7 mouse cellular contexts compared by ENCODE assay signal in genomic region chr11:119086144-119086971, GRCm38 (mm10). TPM values are rescaled to one million over a fixed set of nuclear protein-coding genes. Genes with fewer than 3 reads are reported as not detected.
DNase-seq lines count a peak whose midpoint lies in the region; ATAC-seq and TF ChIP-seq lines count a peak whose summit lies in the region.

Cbx4 (minus strand) TSS chr11:119086221.

- peak; percentile 66 for TF ChIP-seq CTCF in intestine, postnatal 0 days (IDR thresholded peaks at IDR 0.05; ENCODE audit: low read depth)

- peak; percentile 85 for ATAC-seq in intestine, postnatal 0 days
- peak; percentile 85 for ATAC-seq in midbrain, embryonic 11.5 days (ENCODE audit: low FRiP score)

- peak within 1 kb of the TSS; percentile 94 for H3K27ac ChIP-seq in intestine, postnatal 0 days (ENCODE audit: low read depth, low read length)
- H3K27ac ChIP-seq in midbrain, embryonic 11.5 days (ENCODE audit: low read depth, low read length), result peak within 1 kb of the TSS; percentile 99

- DNase-seq in adrenal gland, adult 8-10 months, result peak; percentile 90
- DNase-seq in embryo, embryonic 11 days, result peak; percentile 99
- DNase-seq in gonadal fat pad, adult 2 months (ENCODE audit: low read depth), result no peak
- peak; percentile 96 for DNase-seq in left cerebral cortex, postnatal 4 days
- peak; percentile 97 for DNase-seq in midbrain, embryonic 11.5 days (ENCODE audit: low spot score, missing footprints)
- peak; percentile 71 for DNase-seq in spleen, adult 12 weeks (ENCODE audit: low spot score)

- intact Hi-C loops in left cerebral cortex, postnatal 4 days (cut with DNase I), result loop anchor here (10.0 kb wide), 1 partner anchor 108 kb away; no protein-coding TSS in a partner anchor

- H3K4me3 ChIP-seq in intestine, postnatal 0 days (ENCODE audit: low read depth, low read length), result peak within 1 kb of the TSS; percentile 90
- H3K4me3 ChIP-seq in midbrain, embryonic 11.5 days (ENCODE audit: low read depth, low read length), result peak within 1 kb of the TSS; percentile 83

- H3K9me3 ChIP-seq in intestine, postnatal 0 days (ENCODE audit: control insufficient read depth), result no peaks in the 10 kb centered on the region
- H3K9me3 ChIP-seq in midbrain, embryonic 11.5 days (ENCODE audit: control insufficient read depth, low read length), result no peaks in the 10 kb centered on the region

- peak within 1 kb of the TSS; percentile 85 for H3K4me2 ChIP-seq in intestine, postnatal 0 days (replicated peaks; ENCODE audit: low read depth)
- H3K4me2 ChIP-seq in midbrain, embryonic 11.5 days, result peak within 1 kb of the TSS; percentile 71

- H3K36me3 ChIP-seq in intestine, postnatal 0 days (ENCODE audit: control insufficient read depth, insufficient read depth), result peaks cover 12% of the 10 kb centered on the region; the same call in 1 of the 2 replicates
- 0 out of 2 replicates have a peak, but pooled peaks cover 2% of the 10 kb centered on the region for H3K36me3 ChIP-seq in midbrain, embryonic 11.5 days (ENCODE audit: control insufficient read depth, insufficient read depth, low read length)

- H3K4me1 ChIP-seq in intestine, postnatal 0 days (replicated peaks; ENCODE audit: control insufficient read depth, insufficient read depth, low read length), result peaks cover 39% of the 10 kb centered on the region
- peaks cover 61% of the 10 kb centered on the region for H3K4me1 ChIP-seq in midbrain, embryonic 11.5 days (ENCODE audit: control insufficient read depth, insufficient read depth, low read length)

- 2% methylated on average over 60 of the region's 67 CpGs for WGBS in intestine, postnatal 0 days
- 1% methylated on average over 57 of the region's 67 CpGs for WGBS in midbrain, embryonic 11.5 days

- peak within 1 kb of the TSS; percentile 83 for H3K9ac ChIP-seq in intestine, postnatal 0 days (ENCODE audit: low read depth, low read length)
- H3K9ac ChIP-seq in midbrain, embryonic 11.5 days (ENCODE audit: low read length), result peak within 1 kb of the TSS; percentile 92

- peaks cover 20% of the 10 kb centered on the region for H3K27me3 ChIP-seq in intestine, postnatal 0 days (replicated peaks; ENCODE audit: control insufficient read depth, insufficient read depth, low read length)
- H3K27me3 ChIP-seq in midbrain, embryonic 11.5 days (ENCODE audit: control insufficient read depth, insufficient read depth, low read length), result peaks cover 80% of the 10 kb centered on the region

RNA-seq across cellular contexts. Expression of gene Cbx4, which starts in this region (rescaled TPM):
- 100 to 1,000 TPM in 1 of 4 experiments, 10 to 100 TPM in 3; 70.8 to 227 (median 87.4) TPM for total RNA-seq in adrenal gland, adult 8-10 months (2022)
- polyA plus RNA-seq in gonadal fat pad, adult 2 months (2012; rRNA removed), result 13.2 and 13.3 TPM in 2 replicates
- 6.5 and 7.6 TPM in 2 replicates for polyA plus RNA-seq in intestine, postnatal 0 days (2015; fragmentation: Nextera tagmentation; extraction: Ambion mirVana)
- 10 to 100 TPM; 40.8 to 45.2 TPM for total RNA-seq in left cerebral cortex, postnatal 4 days (2021)
- polyA plus RNA-seq in midbrain, embryonic 11.5 days (2014; fragmentation: Nextera tagmentation; extraction: Ambion mirVana), result 6.3 and 7.0 TPM in 2 replicates
